Mouse (Mus musculus): ENCODE data around the gene Vsig10l.

- no peak for TF ChIP-seq CTCF (IDR thresholded peaks at IDR 0.05; ENCODE audit: borderline replicate concordance, insufficient read depth, low read depth, low read length)
- TF ChIP-seq POLR2A (IDR thresholded peaks at IDR 0.05; ENCODE audit: borderline replicate concordance, insufficient read depth, low read length), result no peak
These were observed 38.8 kb upstream of the Vsig10l start for GRCm38 (mm10) chr7:43423991-43424625.

All from cerebellum, adult 2 months (tissue).